Mouse (Mus musculus) urinary bladder, postnatal 4 days (tissue): Measurements from ENCODE around the gene Hydin.

Source experiments
- DNase-seq, 2 experiments: peaks; one replicate each; pipeline ENCODE4 v3.0.0; 2021 to 2022; ENCODE audit warnings: low spot score in 2 of 2

The Hydin gene

DNA sequence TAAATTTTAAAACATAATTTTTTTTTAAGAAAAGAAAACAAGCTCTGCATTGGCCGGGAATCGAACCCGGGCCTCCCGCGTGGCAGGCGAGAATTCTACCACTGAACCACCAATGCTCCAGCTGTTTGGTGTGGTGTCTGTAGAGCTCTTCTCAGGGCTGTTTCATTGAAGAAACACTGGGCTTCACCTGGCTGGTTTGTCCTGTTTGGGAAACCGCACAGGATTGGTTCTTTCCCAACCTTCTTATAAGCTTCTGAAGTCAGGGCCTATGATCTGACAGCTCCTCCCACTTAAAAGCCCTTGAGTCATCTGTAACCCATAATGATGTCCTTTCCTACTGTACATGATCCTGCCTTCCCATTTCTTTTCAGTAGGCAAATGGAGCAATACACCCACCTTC, 364.4 kb downstream of the Hydin start:
- DNase-seq: peak in 1 of 2 experiments; percentile 26

DNA sequence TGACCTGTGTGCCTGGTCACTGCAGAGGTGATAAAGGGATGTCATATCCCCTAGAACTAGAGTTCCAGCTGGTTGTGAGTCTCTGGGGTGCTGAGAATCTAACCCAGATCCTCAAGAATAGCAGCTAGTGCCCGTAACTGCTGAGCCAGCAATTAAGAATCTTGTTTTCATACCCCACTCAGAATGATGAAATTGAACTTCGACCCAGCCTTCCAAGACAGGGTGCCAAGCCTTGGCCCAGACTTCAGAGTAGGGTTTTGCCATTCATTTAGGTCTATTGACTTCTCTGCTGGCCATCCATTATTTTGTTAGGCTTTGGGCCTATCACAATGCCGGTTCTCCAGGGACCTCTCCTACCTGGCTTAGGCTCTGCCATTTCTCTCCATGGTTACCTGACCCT, 367.0 kb downstream of the Hydin start:
- no peak for DNase-seq

DNA sequence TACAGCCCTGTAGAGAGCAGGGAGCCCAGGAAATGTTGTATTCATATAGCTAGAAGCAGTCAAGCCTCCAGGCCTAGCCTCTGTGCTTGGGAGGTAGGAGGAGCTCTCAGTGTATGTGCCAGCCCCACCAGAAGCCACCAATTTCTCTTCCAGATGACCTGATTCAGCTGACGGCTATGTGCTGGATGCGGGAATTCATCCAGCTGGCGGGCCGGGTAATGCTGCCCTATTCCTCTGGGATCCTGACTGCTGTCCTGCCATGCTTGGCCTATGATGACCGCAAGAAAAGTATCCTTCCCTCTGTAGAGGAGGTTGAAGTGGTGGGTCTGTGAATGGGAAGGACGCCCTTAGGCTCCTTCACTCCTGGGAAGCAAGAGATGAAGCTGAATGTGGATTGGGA, 369.4 kb downstream of the Hydin start:
- no peak for DNase-seq

DNA sequence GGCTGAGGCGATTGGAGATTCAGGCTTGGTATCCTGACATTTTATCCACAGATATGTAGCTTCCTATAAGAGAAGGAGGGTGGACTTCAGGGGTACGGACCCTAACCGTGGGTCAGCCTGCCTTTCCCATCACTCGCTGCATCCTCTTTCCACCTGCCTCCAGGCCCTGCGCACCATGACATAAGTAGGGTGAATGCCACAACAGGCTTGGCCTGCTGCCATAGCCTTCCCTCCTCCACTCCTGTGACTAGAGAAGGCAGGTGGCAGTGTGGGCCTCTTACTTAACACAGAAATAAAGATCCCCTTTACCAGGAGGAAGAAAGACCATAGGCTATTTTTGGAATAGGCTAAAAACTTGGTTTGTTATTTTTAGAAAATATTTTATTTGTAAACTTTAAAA, 375.6 kb downstream of the Hydin start:
- no peak for DNase-seq

DNA sequence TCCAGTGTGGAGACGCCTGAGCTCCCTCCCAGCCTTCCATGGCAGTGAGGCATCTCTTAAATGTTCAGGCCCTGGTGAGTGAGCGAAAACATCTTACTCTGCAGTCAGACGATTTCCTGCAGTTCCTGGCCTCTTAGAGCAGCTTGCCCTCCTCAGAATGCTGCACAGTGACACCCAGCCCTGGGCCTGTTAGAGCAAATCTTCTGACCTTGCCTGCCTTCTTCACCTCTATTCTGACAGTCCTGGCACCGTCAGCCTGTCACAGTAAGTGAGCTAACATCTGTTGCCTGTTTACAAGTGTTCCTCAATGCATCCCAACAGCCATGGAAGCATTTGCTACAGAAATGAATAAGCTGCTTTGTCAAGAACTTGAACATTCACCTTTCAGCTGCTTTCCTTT, 376.4 kb downstream of the Hydin start:
- DNase-seq: no peak

DNA sequence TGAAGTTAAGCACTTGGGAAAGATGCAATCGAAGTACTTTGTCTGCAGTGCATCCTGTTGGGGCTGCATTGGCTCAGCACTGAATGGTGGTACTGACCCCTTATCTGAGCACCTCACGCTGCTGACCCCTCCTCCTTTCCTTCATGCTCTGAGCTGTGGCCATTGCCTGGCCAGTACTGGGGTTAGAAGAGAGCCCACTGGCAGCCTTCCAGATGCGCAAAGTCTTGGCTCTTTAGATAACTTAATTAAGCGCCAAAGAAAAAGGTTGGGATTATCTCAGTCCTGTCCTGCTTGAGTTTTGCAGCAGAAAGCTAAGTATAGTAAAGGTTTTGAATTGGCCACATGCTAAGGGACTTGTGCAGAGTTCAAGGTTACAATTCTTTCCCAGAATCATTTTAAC, 377.6 kb downstream of the Hydin start:
- DNase-seq: no peak

DNA sequence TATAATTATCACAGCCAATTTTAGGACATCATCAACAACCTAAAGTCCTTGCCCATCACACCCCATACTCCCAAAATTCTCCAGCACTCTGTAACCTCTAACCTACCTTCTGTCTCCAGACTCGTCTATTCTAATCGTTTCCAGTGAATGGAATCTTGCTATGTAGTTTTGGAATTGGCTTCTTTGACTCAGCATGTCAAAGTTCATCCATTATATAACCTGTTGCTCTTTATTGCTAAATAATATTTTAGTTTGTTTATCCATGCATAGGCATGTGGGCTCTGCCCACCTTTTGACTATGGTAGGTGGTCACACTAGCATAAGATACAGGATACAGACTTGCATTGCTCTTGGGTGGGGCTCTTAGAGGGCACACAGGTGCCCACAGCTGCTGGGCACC, 378.1 kb downstream of the Hydin start:
- DNase-seq: no peak

DNA sequence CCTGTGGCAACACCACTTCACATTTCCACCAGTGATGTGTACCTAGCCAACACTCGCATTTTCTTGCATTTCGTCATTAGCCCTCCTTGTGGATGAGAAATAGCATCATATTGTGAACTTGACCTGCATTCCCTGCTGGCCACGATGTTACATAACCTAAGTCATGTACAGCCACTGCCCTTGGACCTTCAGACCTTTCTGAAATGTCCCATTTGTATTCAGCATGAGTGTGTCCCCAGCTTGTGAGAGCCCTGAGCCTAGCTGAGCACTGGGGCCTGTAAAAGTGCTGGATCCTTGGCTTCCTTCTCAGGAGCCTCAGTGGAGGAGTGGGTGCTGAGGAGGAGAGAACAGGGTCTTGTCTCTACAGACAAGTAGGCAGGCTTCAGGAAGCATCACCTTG, 378.6 kb downstream of the Hydin start:
- DNase-seq: no peak

DNA sequence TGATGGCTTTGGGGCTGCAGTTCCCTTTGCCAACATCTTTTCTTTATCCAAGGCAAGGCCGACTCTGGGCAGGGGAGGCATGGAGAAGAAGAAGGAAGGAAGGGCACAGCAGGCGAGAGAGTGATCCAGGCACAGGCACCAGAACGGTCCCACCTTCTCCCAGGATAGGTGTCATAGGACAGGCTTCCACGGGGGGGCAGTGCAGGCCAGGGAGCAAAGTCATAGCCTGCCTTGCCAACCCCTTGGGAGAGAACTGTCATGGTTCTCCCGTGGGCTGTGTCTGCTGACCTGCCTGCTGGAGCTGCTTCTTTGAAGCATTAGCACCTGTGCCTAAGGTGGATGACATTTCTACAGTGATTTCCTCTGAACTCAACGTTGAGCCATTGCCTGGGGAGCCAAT, 379.3 kb downstream of the Hydin start:
- DNase-seq: peak; percentile 54 to 84

DNA sequence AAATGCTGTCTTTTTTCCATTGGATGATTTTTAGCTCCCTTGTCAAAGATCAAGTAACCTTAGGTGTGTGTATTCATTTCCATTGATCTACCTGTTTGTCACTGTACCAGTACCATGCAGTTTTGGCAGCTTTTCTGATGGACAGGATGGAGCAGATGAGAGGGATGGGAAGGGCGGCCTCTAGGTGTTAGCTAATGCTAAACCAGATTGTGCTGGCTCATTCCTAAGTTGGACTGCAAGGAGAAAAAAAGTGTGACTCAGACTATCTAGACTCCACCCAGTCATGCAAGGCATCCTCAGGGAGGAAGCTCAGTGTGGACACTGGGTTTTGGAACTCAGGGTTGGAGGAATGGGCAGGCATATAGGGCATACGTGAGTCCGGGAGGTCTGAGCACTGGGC, 381.8 kb downstream of the Hydin start:
- DNase-seq: no peak

DNA sequence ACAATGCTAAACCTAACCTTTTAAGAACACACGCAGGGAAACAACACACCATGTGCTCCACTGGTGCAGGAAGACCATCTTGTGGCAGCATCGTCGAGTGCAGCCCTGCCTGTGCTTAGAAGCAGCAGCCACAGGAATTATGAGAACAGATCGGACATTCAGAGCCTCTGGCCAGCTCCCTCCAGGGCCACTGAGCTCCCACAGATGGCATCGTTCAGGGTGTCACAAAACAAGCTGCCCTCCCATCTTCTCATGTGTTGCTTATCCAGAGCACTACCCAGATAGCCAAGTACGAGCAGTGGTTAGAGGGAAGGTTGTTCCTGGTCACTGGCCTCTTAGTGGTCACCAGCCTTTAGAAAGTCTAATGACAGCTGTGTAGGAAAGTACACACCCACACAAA, 382.5 kb downstream of the Hydin start:
- DNase-seq: no peak

DNA sequence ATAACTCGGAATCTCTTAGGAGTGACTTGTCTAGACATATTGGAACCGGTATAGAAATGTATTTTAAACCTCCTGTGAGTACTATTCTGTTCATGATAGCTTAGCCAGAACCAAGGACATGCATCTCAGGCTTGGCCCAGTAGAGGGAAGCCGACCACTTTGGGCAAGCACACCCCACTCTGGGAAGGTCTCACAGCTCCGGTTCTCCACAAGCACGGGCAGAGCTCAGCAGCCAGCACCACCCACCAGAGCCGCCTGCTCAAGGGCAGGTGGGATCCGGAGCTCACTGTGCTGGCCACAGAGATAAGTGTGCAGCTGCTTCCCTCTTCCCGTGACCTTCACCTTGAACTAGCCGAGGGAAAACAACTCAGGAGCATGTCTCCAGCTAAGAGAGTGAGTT, 384.1 kb downstream of the Hydin start:
- peak in 1 of 2 experiments; percentile 62 for DNase-seq

DNA sequence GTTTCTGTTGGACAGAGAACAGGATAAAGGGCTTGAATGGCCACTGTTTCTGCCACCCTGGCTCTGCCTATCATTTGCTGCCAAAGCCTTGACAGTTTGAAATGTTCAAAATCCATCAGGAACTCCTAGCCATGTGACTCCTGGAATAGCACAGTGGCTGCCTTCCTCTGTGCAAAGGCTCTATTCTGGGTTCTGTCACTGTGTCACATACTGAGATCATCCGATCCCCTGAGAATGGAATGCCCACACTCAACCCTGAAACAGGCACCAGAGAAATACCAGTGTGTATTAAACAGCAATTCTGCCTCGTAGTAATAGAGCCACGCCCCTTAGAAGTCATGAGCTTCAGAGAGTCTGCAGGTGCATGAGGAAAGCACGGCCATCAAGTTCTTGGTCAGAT, 385.1 kb downstream of the Hydin start:
- no peak for DNase-seq

DNA sequence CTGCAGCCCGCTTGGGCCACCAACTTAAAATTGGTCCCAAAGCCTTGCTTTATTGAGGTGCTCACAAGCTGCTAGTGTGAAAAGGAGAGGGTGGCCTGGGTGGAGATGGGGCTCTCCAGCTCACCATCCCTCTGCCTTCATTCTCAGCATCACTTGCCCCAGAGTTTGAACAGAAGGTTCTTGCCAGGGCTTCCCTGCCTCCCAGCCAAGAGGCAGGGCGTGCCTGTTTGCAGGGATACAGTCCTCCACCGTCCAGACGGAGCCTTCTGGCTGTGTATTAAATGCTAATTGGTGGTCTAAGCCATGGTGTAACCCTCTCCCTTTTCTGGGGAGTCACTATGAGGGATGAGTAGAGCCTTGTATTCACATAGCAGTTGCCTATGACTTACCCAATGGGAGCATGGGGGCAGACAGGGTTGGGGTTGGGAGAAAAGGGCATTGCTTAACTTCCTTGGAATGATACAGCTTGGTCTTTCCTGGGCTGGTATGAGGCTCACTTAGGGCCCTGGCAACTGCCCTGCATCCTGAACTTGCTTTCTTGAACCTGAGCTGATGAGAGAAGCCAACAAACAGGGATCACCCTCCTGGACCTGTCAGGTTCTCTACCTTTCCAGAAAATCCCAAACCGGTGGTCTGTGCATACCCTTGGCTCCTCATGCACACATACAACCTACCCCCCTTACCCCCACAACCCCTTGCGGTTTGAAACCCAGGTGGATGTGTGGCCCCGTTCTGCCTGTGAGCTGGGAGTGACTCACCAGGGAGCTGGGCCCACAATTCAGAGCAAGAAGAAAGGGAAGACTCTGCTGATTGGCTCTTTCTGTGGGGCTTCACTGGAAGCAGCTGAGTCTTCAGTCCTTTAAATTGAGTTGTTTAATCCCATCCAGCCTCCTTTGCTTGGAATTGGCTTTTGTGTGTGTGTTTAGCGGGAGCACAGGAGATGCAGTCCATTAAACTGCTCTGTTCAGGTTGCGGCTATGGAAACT, 387.6 kb downstream of the Hydin start:
- no peak for DNase-seq

DNA sequence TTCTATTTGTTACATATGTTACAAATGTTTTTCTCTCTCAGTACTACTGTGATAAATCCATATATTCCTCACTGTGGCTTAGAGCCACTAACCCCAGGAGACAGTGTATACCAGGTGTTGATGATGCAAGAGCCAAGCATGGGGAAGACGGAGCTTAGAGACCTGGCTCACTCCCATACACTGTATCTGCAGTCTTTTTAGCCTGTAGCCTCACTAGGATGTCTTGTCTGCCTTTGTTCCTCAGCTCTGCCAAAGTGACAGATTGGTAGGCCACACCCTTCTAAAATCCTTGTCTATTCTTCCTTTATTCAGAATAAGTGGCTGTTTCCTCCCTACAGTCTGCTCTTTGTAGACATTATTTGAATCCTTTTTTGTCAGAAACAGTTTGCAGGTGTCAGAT, 389.1 kb downstream of the Hydin start:
- no peak for DNase-seq

DNA sequence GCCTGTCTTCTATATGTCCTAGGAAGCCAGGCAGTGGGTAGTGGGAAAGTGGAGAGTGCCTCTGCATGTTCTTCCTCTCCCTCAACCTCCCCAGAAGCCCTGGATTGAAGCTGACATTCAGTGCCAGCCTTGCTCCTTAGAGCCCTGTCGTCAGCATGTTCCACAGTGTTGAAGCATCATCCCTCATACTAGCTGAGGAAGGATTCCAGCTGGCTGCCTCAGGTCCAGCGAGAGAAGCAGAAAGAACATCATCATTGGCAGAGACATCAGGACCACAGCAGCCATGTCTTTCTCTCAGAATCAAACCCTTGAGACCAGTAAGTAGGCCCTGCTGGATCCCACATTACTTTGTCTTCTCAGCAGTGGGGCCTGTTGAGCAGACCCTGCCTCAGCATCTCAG, 390.9 kb downstream of the Hydin start:
- no peak for DNase-seq
